Mouse (Mus musculus): ENCODE results near the gene Rag2. TPM values are rescaled to one million over a fixed set of nuclear protein-coding genes. Genes with fewer than 3 reads are reported as not detected.

Rag2 gene
- polyA plus RNA-seq, 1 experiment from 2014 or later, result not detected

- no peak for ATAC-seq (ENCODE audit: insufficient number of reproducible peaks, low FRiP score)
- Histone ChIP-seq H3K4me3 (no peak overlapping the region), H3K27me3 (replicated peaks) (no peaks in the 10 kb centered on the region), H3K27ac (ENCODE audit: poor library complexity, severe bottlenecking) (no peak overlapping the region), H3K4me2 (no peak overlapping the region), H3K4me1 (replicated peaks) (0 out of 2 replicates have a peak, but pooled peaks cover 3% of the 10 kb centered on the region), H3K9ac (no peak overlapping the region), H3K9me3 (replicated peaks) (no peaks in the 10 kb centered on the region), H3K36me3 (no peaks in the 10 kb centered on the region)
- WGBS, result 78% methylated on average over 13 of the region's 13 CpGs
Observed at GRCm38 (mm10) chr2:101598190-101599181, 26.0 kb upstream of the Rag2 start.

DNA sequence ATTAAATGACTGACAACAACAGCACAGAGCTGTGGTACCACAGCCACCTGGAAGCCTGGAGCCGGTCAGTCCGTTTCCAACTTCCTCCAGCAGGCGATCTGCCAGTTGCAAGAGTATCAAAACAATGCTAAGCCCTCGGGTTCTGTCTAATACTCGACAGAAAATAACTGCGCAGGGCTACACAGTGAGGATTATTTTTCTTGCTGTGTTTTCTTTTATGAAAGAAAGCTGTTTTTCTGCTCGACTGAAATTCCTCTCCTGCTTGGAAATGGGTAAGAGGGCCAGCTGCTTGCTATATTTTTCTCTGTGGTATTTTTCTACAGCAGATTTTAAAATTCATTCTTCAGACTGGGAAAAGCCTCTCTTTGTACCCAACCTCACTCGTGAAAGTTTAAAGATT lies 23.8 kb upstream of the Rag2 start:
- ATAC-seq (ENCODE audit: insufficient number of reproducible peaks, low FRiP score), result no peak
- Histone ChIP-seq H3K9ac (no peak overlapping the region), H3K9me3 (replicated peaks) (no peaks in the 10 kb centered on the region), H3K4me3 (no peak overlapping the region), H3K4me2 (no peak overlapping the region), H3K36me3 (no peaks in the 10 kb centered on the region), H3K4me1 (replicated peaks) (0 out of 2 replicates have a peak, but pooled peaks cover 3% of the 10 kb centered on the region), H3K27ac (ENCODE audit: poor library complexity, severe bottlenecking) (no peak overlapping the region), H3K27me3 (replicated peaks) (no peaks in the 10 kb centered on the region)
- WGBS, result 45% methylated on average over 8 of the region's 8 CpGs

- H3K4me2 ChIP-seq, result no peak overlapping the region
- H3K9me3 ChIP-seq (replicated peaks), result no peaks in the 10 kb centered on the region
- H3K36me3 ChIP-seq, result no peaks in the 10 kb centered on the region
- no peak overlapping the region for H3K4me3 ChIP-seq
- no peak overlapping the region for H3K9ac ChIP-seq
- 78% methylated on average over 1 of the region's 1 CpGs for WGBS
- no peaks in the 10 kb centered on the region for H3K27me3 ChIP-seq (replicated peaks)
- no peak for ATAC-seq (ENCODE audit: insufficient number of reproducible peaks, low FRiP score)
- H3K27ac ChIP-seq (ENCODE audit: poor library complexity, severe bottlenecking), result no peak overlapping the region
- 0 out of 2 replicates have a peak, but pooled peaks cover 3% of the 10 kb centered on the region for H3K4me1 ChIP-seq (replicated peaks)
Observed at GRCm38 (mm10) chr2:101603099-101603498, 21.4 kb upstream of the Rag2 start.

DNA sequence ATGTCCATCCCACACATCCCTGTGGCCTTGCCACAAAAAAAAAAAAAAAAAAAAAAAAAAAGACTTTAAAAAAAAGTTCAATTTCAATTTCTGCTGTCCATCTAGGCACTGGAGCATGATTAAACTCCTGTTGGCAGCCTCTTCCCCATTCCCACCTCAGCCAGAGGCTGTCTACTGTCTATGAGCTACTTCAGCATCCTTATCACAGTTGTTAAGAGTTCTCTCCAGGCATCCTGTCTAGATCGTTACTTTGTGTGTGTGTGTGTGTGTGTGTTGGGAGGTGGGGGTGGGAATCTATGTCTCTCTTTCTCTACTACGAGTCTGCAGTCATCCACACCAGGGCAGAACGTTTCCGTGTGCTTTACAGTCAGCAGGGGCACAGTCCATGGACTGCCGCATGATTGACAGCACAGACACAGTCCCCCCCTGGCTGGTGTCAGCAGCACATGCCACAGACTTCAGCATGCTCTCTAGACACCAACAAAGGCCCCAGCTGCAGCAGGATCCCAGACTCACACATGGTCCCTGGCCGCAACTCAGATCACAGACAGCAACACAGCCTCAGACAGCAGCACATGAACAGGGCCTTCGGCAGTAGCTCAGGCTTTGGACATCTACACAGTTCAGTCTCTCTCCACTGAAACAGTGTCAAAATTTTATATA lies 16.2 kb upstream of the Rag2 start:
- no peaks in the 10 kb centered on the region for H3K36me3 ChIP-seq
- H3K27me3 ChIP-seq (replicated peaks), result no peaks in the 10 kb centered on the region
- H3K4me2 ChIP-seq, result peak overlapping the region; percentile 28
- 26% methylated on average over 7 of the region's 7 CpGs for WGBS
- 0 out of 2 replicates have a peak overlapping the region, but pooled peaks have one; percentile 5 for H3K27ac ChIP-seq (ENCODE audit: poor library complexity, severe bottlenecking)
- H3K9ac ChIP-seq, result peak overlapping the region; percentile 26; the same call in 1 of the 2 replicates
- 0 out of 2 replicates have a peak, but pooled peaks cover 5% of the 10 kb centered on the region for H3K4me1 ChIP-seq (replicated peaks)
- peak; percentile 80; the same call in 1 of the 2 replicates for ATAC-seq (ENCODE audit: insufficient number of reproducible peaks, low FRiP score)
- H3K4me3 ChIP-seq, result no peak overlapping the region
- H3K9me3 ChIP-seq (replicated peaks), result no peaks in the 10 kb centered on the region

DNA sequence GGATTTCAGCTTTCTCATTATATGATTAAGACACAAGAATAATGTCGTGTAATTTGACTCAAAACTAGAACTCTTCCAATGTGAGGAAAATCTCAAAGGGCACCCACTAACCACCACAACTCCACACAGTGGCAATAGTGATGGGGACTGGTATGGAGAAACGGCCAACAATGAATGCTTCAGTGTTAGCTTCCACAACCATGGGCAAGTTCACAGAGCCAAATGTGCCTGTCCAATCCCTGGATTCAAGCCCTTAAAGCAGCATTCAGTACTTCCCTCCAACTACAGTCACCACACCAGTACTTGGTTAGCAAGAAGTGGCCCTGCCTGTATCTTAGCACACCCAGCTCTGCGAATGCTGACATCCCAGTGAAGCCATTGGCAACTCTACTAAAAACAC lies 13.7 kb upstream of the Rag2 start:
- H3K4me2 ChIP-seq, result no peak overlapping the region
- no peaks in the 10 kb centered on the region for H3K27me3 ChIP-seq (replicated peaks)
- no peak overlapping the region for H3K27ac ChIP-seq (ENCODE audit: poor library complexity, severe bottlenecking)
- 78% methylated on average over 3 of the region's 3 CpGs for WGBS
- no peak for ATAC-seq (ENCODE audit: insufficient number of reproducible peaks, low FRiP score)
- H3K4me3 ChIP-seq, result no peak overlapping the region
- no peaks in the 10 kb centered on the region for H3K36me3 ChIP-seq
- H3K9ac ChIP-seq, result no peak overlapping the region
- H3K4me1 ChIP-seq (replicated peaks), result peaks cover 13% of the 10 kb centered on the region; the same call in 1 of the 2 replicates
- no peaks in the 10 kb centered on the region for H3K9me3 ChIP-seq (replicated peaks)

DNA sequence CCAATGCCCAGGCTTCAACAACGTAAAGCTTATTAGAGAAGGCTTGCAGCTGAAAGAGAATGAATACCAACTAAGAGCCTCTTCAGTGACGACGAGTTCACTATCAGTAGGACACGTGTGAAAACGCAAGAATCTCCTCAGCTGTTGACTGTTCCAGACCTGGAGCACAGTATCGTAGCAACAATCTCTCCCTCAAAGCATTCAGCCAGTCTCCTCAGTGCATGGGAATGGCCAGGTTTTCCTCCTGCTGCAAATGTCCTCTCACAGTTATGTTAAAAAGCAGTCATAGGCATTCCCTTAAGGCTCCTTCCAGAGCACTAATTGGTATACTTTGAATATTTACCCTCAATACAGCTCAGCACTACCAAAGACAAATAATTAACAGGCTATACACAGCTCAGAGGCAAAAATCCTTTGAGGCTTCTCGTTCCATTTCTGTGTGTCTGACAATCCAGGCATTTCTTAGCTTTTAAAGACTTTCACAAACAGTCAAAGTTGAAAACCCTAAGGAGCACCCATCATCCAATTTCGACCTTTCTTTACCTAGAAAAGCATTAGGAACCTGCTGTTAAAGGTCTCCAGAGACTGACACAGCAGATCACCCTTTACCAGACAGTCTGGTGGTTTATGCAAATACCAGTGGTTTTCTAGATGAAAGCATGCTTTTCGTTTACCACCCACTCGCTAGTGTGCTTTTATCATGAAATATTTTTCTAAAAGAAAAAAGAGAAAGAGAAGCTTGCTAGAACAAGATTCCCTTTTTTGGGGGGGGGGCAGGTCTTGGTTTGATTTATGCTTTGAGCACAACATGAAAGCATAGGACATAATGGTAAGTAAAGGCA lies 8.8 kb upstream of the Rag2 start:
- Histone ChIP-seq H3K4me3 (no peak overlapping the region), H3K9ac (no peak overlapping the region), H3K4me1 (replicated peaks) (peaks cover 9% of the 10 kb centered on the region; the same call in 1 of the 2 replicates), H3K36me3 (no peaks in the 10 kb centered on the region), H3K4me2 (no peak overlapping the region; the same call in 1 of the 2 replicates), H3K27me3 (replicated peaks) (no peaks in the 10 kb centered on the region), H3K27ac (ENCODE audit: poor library complexity, severe bottlenecking) (no peak overlapping the region), H3K9me3 (replicated peaks) (no peaks in the 10 kb centered on the region)
- no peak for ATAC-seq (ENCODE audit: insufficient number of reproducible peaks, low FRiP score)
- 49% methylated on average over 10 of the region's 10 CpGs for WGBS

GRCm38 (mm10) chr2:101618373-101618772 lies 6.1 kb upstream of the Rag2 start:
- no peak overlapping the region for H3K4me2 ChIP-seq
- H3K4me3 ChIP-seq, result no peak overlapping the region
- H3K9ac ChIP-seq, result no peak overlapping the region
- H3K27me3 ChIP-seq (replicated peaks), result no peaks in the 10 kb centered on the region
- no peaks in the 10 kb centered on the region for H3K9me3 ChIP-seq (replicated peaks)
- no peak for ATAC-seq (ENCODE audit: insufficient number of reproducible peaks, low FRiP score)
- no peak overlapping the region for H3K27ac ChIP-seq (ENCODE audit: poor library complexity, severe bottlenecking)
- H3K4me1 ChIP-seq (replicated peaks), result peaks cover 9% of the 10 kb centered on the region; the same call in 1 of the 2 replicates
- H3K36me3 ChIP-seq, result no peaks in the 10 kb centered on the region
- WGBS, result 77% methylated on average over 4 of the region's 4 CpGs

- no peak overlapping the region for H3K4me3 ChIP-seq
Observed at GRCm38 (mm10) chr2:101620899-101621298, 3.6 kb upstream of the Rag2 start.

GRCm38 (mm10) chr2:101621611-101622010 lies 2.9 kb upstream of the Rag2 start:
- Histone ChIP-seq H3K9ac (no peak overlapping the region), H3K4me2 (no peak overlapping the region), H3K27ac (ENCODE audit: poor library complexity, severe bottlenecking) (no peak overlapping the region), H3K4me3 (no peak overlapping the region), H3K27me3 (replicated peaks) (no peaks in the 10 kb centered on the region), H3K9me3 (replicated peaks) (no peaks in the 10 kb centered on the region), H3K4me1 (replicated peaks) (no peaks in the 10 kb centered on the region), H3K36me3 (no peaks in the 10 kb centered on the region)
- no peak for ATAC-seq (ENCODE audit: insufficient number of reproducible peaks, low FRiP score)
- WGBS, result 69% methylated on average over 7 of the region's 7 CpGs

More at GRCm38 (mm10) chr2:101620899-101621298, 3.6 kb upstream of the Rag2 start:
- Histone ChIP-seq H3K27me3 (replicated peaks) (no peaks in the 10 kb centered on the region), H3K9me3 (replicated peaks) (no peaks in the 10 kb centered on the region), H3K36me3 (no peaks in the 10 kb centered on the region), H3K4me1 (replicated peaks) (peaks cover under 1% of the 10 kb centered on the region; the same call in 1 of the 2 replicates), H3K4me2 (no peak overlapping the region), H3K27ac (ENCODE audit: poor library complexity, severe bottlenecking) (no peak overlapping the region), H3K9ac (no peak overlapping the region)
- no peak for ATAC-seq (ENCODE audit: insufficient number of reproducible peaks, low FRiP score)
- WGBS, result 73% methylated on average over 3 of the region's 3 CpGs

- no peak for ATAC-seq (ENCODE audit: insufficient number of reproducible peaks, low FRiP score)
- Histone ChIP-seq H3K9me3 (replicated peaks) (no peaks in the 10 kb centered on the region), H3K36me3 (no peaks in the 10 kb centered on the region), H3K4me3 (no peak overlapping the region), H3K9ac (no peak overlapping the region), H3K4me1 (replicated peaks) (no peaks in the 10 kb centered on the region), H3K4me2 (no peak overlapping the region), H3K27ac (ENCODE audit: poor library complexity, severe bottlenecking) (no peak overlapping the region), H3K27me3 (replicated peaks) (no peaks in the 10 kb centered on the region)
- WGBS, result 83% methylated on average over 2 of the region's 2 CpGs
Observed at GRCm38 (mm10) chr2:101623042-101623441, 1.5 kb upstream of the Rag2 start.
